Comparison of ENCODE assay signal across 24 mouse cellular contexts in genomic region chr16:40434280-40434679, GRCm38 (mm10).
DNase-seq lines count a peak whose midpoint lies in the region; ATAC-seq and TF ChIP-seq lines count a peak whose summit lies in the region.
"Had no signal": no experiment of that assay in that cellular context is flagged by ENCODE, and none has a peak within 500 bp of the region (broad histone marks: within the 10 kb centered on the region; RNA-seq: fewer than 3 reads in every experiment).

No protein-coding gene starts in this region.

- TF ChIP-seq POLR2A in brain, embryonic 14.5 days (IDR thresholded peaks at IDR 0.05; ENCODE audit: borderline replicate concordance, extremely low read depth, insufficient read depth, insufficient read length, poor library complexity, severe bottlenecking): no peak

- H3K27ac ChIP-seq in hindbrain, postnatal 0 days: no peak overlapping the region
- H3K27ac ChIP-seq in hindbrain, embryonic 10.5 days: no peak overlapping the region
- H3K27ac ChIP-seq: embryonic facial prominence, embryonic 12.5 days; embryonic facial prominence, embryonic 15.5 days; forebrain, embryonic 12.5 days; forebrain, embryonic 15.5 days; heart, adult 2 months; heart, embryonic 10.5 days; heart, embryonic 13.5 days; hindbrain, embryonic 12.5 days had no signal

- no peaks in the 10 kb centered on the region for H3K4me1 ChIP-seq in hindbrain, postnatal 0 days (ENCODE audit: insufficient read depth, low read length)
- H3K4me1 ChIP-seq in hindbrain, embryonic 10.5 days (replicated peaks): no peaks in the 10 kb centered on the region
- H3K4me1 ChIP-seq: embryonic facial prominence, embryonic 15.5 days; forebrain, embryonic 12.5 days; forebrain, embryonic 15.5 days; heart, embryonic 10.5 days; heart, embryonic 13.5 days; hindbrain, embryonic 12.5 days had no signal

- no peak overlapping the region for H3K9ac ChIP-seq in hindbrain, postnatal 0 days (replicated peaks; ENCODE audit: low read length)
- H3K9ac ChIP-seq: embryonic facial prominence, embryonic 12.5 days; embryonic facial prominence, embryonic 15.5 days; forebrain, embryonic 12.5 days; forebrain, embryonic 15.5 days; heart, embryonic 13.5 days; hindbrain, embryonic 12.5 days had no signal

- H3K27me3 ChIP-seq in hindbrain, postnatal 0 days (ENCODE audit: insufficient read depth, low read length): no peaks in the 10 kb centered on the region
- H3K27me3 ChIP-seq in hindbrain, embryonic 10.5 days (ENCODE audit: insufficient read depth, poor library complexity, severe bottlenecking): no peaks in the 10 kb centered on the region
- H3K27me3 ChIP-seq: embryonic facial prominence, embryonic 12.5 days; embryonic facial prominence, embryonic 15.5 days; forebrain, embryonic 12.5 days; forebrain, embryonic 15.5 days; heart, embryonic 13.5 days; hindbrain, embryonic 12.5 days had no signal

- ATAC-seq in hindbrain, postnatal 0 days: peak; percentile 53
- ATAC-seq: CD4-positive, CD25-positive, alpha-beta regulatory T cell, adult 4 months; forebrain, embryonic 15.5 days; intestine, postnatal 0 days had no signal

- no peak overlapping the region for H3K4me2 ChIP-seq in hindbrain, postnatal 0 days (ENCODE audit: low read depth, low read length)
- H3K4me2 ChIP-seq: embryonic facial prominence, embryonic 12.5 days; embryonic facial prominence, embryonic 15.5 days; forebrain, embryonic 12.5 days; forebrain, embryonic 15.5 days; heart, embryonic 13.5 days; hindbrain, embryonic 12.5 days had no signal

- DNase-seq in cerebellum, adult 9-11 months: peak; percentile 3
- DNase-seq in cerebellum, adult 11 months: no peak
- peak; percentile 48 for DNase-seq in hindbrain, postnatal 0 days (ENCODE audit: low spot score)
- DNase-seq in hindbrain, embryonic 10.5 days (ENCODE audit: low spot score): no peak
- DNase-seq in brain, adult 2 months (ENCODE audit: low read depth, low spot score): peak; percentile 15
- DNase-seq in brain, embryonic 14.5 days (ENCODE audit: low read depth): peak; percentile 8
- DNase-seq in spleen, postnatal 4 days (ENCODE audit: low spot score in 2 of 2): no peak
- no peak for DNase-seq in heart, adult 18-20 months
- DNase-seq: adrenal gland, adult 2 months; adrenal gland, postnatal 14 days; gastrocnemius, postnatal 25 days; heart, adult 2 months; heart, postnatal 14 days; heart, postnatal 4 days; kidney, adult 2 months had no signal

- 58% methylated on average over 3 of the region's 3 CpGs for WGBS in hindbrain, postnatal 0 days
- 83% methylated on average over 3 of the region's 3 CpGs for WGBS in hindbrain, embryonic 10.5 days

- no peaks in the 10 kb centered on the region for H3K9me3 ChIP-seq in hindbrain, postnatal 0 days (ENCODE audit: low read length)
- no peaks in the 10 kb centered on the region for H3K9me3 ChIP-seq in hindbrain, embryonic 10.5 days
- H3K9me3 ChIP-seq: embryonic facial prominence, embryonic 12.5 days; embryonic facial prominence, embryonic 15.5 days; forebrain, embryonic 12.5 days; forebrain, embryonic 15.5 days; heart, embryonic 10.5 days; heart, embryonic 13.5 days; hindbrain, embryonic 12.5 days had no signal

- no peaks in the 10 kb centered on the region for H3K36me3 ChIP-seq in hindbrain, postnatal 0 days (ENCODE audit: insufficient read depth, low read length)
- no peaks in the 10 kb centered on the region for H3K36me3 ChIP-seq in hindbrain, embryonic 10.5 days
- H3K36me3 ChIP-seq: embryonic facial prominence, embryonic 12.5 days; embryonic facial prominence, embryonic 15.5 days; forebrain, embryonic 12.5 days; forebrain, embryonic 15.5 days; heart, embryonic 10.5 days; heart, embryonic 13.5 days; hindbrain, embryonic 12.5 days had no signal

- H3K4me3 ChIP-seq in hindbrain, postnatal 0 days (ENCODE audit: low read length): no peak overlapping the region
- no peak overlapping the region for H3K4me3 ChIP-seq in hindbrain, embryonic 10.5 days
- H3K4me3 ChIP-seq: embryonic facial prominence, embryonic 12.5 days; embryonic facial prominence, embryonic 15.5 days; forebrain, embryonic 12.5 days; forebrain, embryonic 15.5 days; heart, adult 2 months; heart, embryonic 10.5 days; heart, embryonic 13.5 days; hindbrain, embryonic 12.5 days had no signal

- no peak for TF ChIP-seq CTCF in hindbrain, postnatal 0 days (IDR thresholded peaks at IDR 0.05; ENCODE audit: low read depth)
- TF ChIP-seq CTCF in brain, embryonic 14.5 days (IDR thresholded peaks at IDR 0.05; ENCODE audit: borderline replicate concordance, extremely low read depth, insufficient read depth, insufficient read length): no peak

Comparison
In these comparisons a context has a peak if more than half of its experiments do, and no peak if none do; other contexts are left out.
1. DNase-seq: peak in cerebellum, adult 9-11 months (single experiment), hindbrain, postnatal 0 days (single experiment), brain, adult 2 months (single experiment) and brain, embryonic 14.5 days (single experiment); none in cerebellum, adult 11 months (single experiment), hindbrain, embryonic 10.5 days (single experiment), spleen, postnatal 4 days (0 of 2) and heart, adult 18-20 months (0 of 2).